Mouse (Mus musculus): ENCODE results near the gene Sec23ip. TPM values are rescaled to one million over a fixed set of nuclear protein-coding genes. Genes with fewer than 3 reads are reported as not detected.

The Sec23ip gene
- total RNA-seq, 1 experiment = 25.3 TPM

- H3K4me1 ChIP-seq (ENCODE audit: control insufficient read depth in 2 of 2, insufficient read depth in 2 of 2, low read length in 2 of 2, poor library complexity in 1 of 2) = peaks cover 3 to 9% of the 10 kb centered on the region in 2 experiments; a peak in 3 of 4 replicates
- no peak overlapping the region for H3K4me3 ChIP-seq (ENCODE audit: insufficient read depth in 1 of 2, low read depth in 1 of 2, low read length in 2 of 2, poor library complexity in 1 of 2, severe bottlenecking in 1 of 2)
- in situ Hi-C loops (cut with MboI; ENCODE audit: low sequenced_read_pairs in 2 of 2, unreplicated experiment in 2 of 2) = no loop called here
- no peak for DNase-seq (ENCODE audit: low read depth, low spot score)
- H3K9ac ChIP-seq (ENCODE audit: insufficient read depth, low read depth, low read length, poor library complexity, severe bottlenecking) = no peak overlapping the region
- H3K9me3 ChIP-seq (ENCODE audit: control insufficient read depth, insufficient read depth, low read depth, low read length) = no peaks in the 10 kb centered on the region
- H3K27ac ChIP-seq (ENCODE audit: insufficient read depth, low read depth, low read length, poor library complexity, severe bottlenecking) = no peak overlapping the region
- H3K36me3 ChIP-seq (ENCODE audit: control insufficient read depth, insufficient read depth, low read length, poor library complexity, severe bottlenecking) = no peaks in the 10 kb centered on the region
- TF ChIP-seq MAFK (IDR thresholded peaks at IDR 0.05; ENCODE audit: insufficient read depth, low read depth, low read length) = no peak
- no peak for TF ChIP-seq CHD2 (IDR thresholded peaks at IDR 0.05; ENCODE audit: low read depth, low read length)
- TF ChIP-seq ZNF384 (IDR thresholded peaks at IDR 0.05; ENCODE audit: low read depth, low read length) = no peak
- TF ChIP-seq ZC3H11A (IDR thresholded peaks at IDR 0.05; ENCODE audit: borderline replicate concordance, low read depth, low read length) = no peak
- no peak for TF ChIP-seq HCFC1 (IDR thresholded peaks at IDR 0.05; ENCODE audit: borderline replicate concordance, insufficient read depth, low read length)
Measured at GRCm38 (mm10) chr7:128731585-128731984, 13.2 kb upstream of the Sec23ip start.

GRCm38 (mm10) chr7:128738041-128738440 lies 6.7 kb upstream of the Sec23ip start:
- TF ChIP-seq HCFC1 (IDR thresholded peaks at IDR 0.05; ENCODE audit: borderline replicate concordance, insufficient read depth, low read length) = no peak
- no peak for TF ChIP-seq MAFK (IDR thresholded peaks at IDR 0.05; ENCODE audit: insufficient read depth, low read depth, low read length)
- TF ChIP-seq ZC3H11A (IDR thresholded peaks at IDR 0.05; ENCODE audit: borderline replicate concordance, low read depth, low read length) = no peak
- no peak for TF ChIP-seq CHD2 (IDR thresholded peaks at IDR 0.05; ENCODE audit: low read depth, low read length)
- TF ChIP-seq ZNF384 (IDR thresholded peaks at IDR 0.05; ENCODE audit: low read depth, low read length) = no peak
- H3K36me3 ChIP-seq (ENCODE audit: control insufficient read depth, insufficient read depth, low read length, poor library complexity, severe bottlenecking) = no peaks in the 10 kb centered on the region
- no peak for DNase-seq (ENCODE audit: low read depth, low spot score)
- H3K9ac ChIP-seq (ENCODE audit: insufficient read depth, low read depth, low read length, poor library complexity, severe bottlenecking) = no peak overlapping the region; the same call in 1 of the 2 replicates
- peaks cover 0 to 4% of the 10 kb centered on the region in 2 experiments; a peak in 3 of 4 replicates for H3K4me1 ChIP-seq (ENCODE audit: control insufficient read depth in 2 of 2, insufficient read depth in 2 of 2, low read length in 2 of 2, poor library complexity in 1 of 2)
- peak overlapping the region in 1 of 2 experiments; percentile 93; a peak in 1 of 4 replicates for H3K4me3 ChIP-seq (ENCODE audit: insufficient read depth in 1 of 2, low read depth in 1 of 2, low read length in 2 of 2, poor library complexity in 1 of 2, severe bottlenecking in 1 of 2)
- H3K9me3 ChIP-seq (ENCODE audit: control insufficient read depth, insufficient read depth, low read depth, low read length) = no peaks in the 10 kb centered on the region
- H3K27ac ChIP-seq (ENCODE audit: insufficient read depth, low read depth, low read length, poor library complexity, severe bottlenecking) = no peak overlapping the region
- in situ Hi-C loops (cut with MboI; ENCODE audit: low sequenced_read_pairs in 2 of 2, unreplicated experiment in 2 of 2) = no loop called here

- no peak for DNase-seq (ENCODE audit: low read depth, low spot score)
- Histone ChIP-seq H3K4me1 (ENCODE audit: control insufficient read depth in 2 of 2, insufficient read depth in 2 of 2, low read length in 2 of 2, poor library complexity in 1 of 2) (peaks cover 0 to 4% of the 10 kb centered on the region in 2 experiments; a peak in 3 of 4 replicates), H3K4me3 (ENCODE audit: insufficient read depth in 1 of 2, low read depth in 1 of 2, low read length in 2 of 2, poor library complexity in 1 of 2, severe bottlenecking in 1 of 2) (peak overlapping the region; percentile 93 to 97), H3K36me3 (ENCODE audit: control insufficient read depth, insufficient read depth, low read length, poor library complexity, severe bottlenecking) (no peaks in the 10 kb centered on the region), H3K9me3 (ENCODE audit: control insufficient read depth, insufficient read depth, low read depth, low read length) (no peaks in the 10 kb centered on the region), H3K9ac (ENCODE audit: insufficient read depth, low read depth, low read length, poor library complexity, severe bottlenecking) (peak overlapping the region; percentile 97), H3K27ac (ENCODE audit: insufficient read depth, low read depth, low read length, poor library complexity, severe bottlenecking) (no peak overlapping the region)
- TF ChIP-seq CHD2 (IDR thresholded peaks at IDR 0.05; ENCODE audit: low read depth, low read length) (no peak), ZC3H11A (IDR thresholded peaks at IDR 0.05; ENCODE audit: borderline replicate concordance, low read depth, low read length) (no peak), MAFK (IDR thresholded peaks at IDR 0.05; ENCODE audit: insufficient read depth, low read depth, low read length) (no peak), ZNF384 (IDR thresholded peaks at IDR 0.05; ENCODE audit: low read depth, low read length) (no peak), HCFC1 (IDR thresholded peaks at IDR 0.05; ENCODE audit: borderline replicate concordance, insufficient read depth, low read length) (no peak)
- in situ Hi-C loops (cut with MboI; ENCODE audit: low sequenced_read_pairs in 2 of 2, unreplicated experiment in 2 of 2) = no loop called here
Measured at GRCm38 (mm10) chr7:128739116-128739461, 5.7 kb upstream of the Sec23ip start.

GRCm38 (mm10) chr7:128739462-128740277 lies 5.1 kb upstream of the Sec23ip start:
- in situ Hi-C loops (cut with MboI; ENCODE audit: low sequenced_read_pairs in 2 of 2, unreplicated experiment in 2 of 2) = no loop called here
- Histone ChIP-seq H3K9me3 (ENCODE audit: control insufficient read depth, insufficient read depth, low read depth, low read length) (no peaks in the 10 kb centered on the region), H3K4me3 (ENCODE audit: insufficient read depth in 1 of 2, low read depth in 1 of 2, low read length in 2 of 2, poor library complexity in 1 of 2, severe bottlenecking in 1 of 2) (peak overlapping the region; percentile 93 to 97), H3K9ac (ENCODE audit: insufficient read depth, low read depth, low read length, poor library complexity, severe bottlenecking) (peak overlapping the region; percentile 97), H3K4me1 (ENCODE audit: control insufficient read depth in 2 of 2, insufficient read depth in 2 of 2, low read length in 2 of 2, poor library complexity in 1 of 2) (peaks cover 0 to 4% of the 10 kb centered on the region in 2 experiments; a peak in 3 of 4 replicates), H3K36me3 (ENCODE audit: control insufficient read depth, insufficient read depth, low read length, poor library complexity, severe bottlenecking) (no peaks in the 10 kb centered on the region), H3K27ac (ENCODE audit: insufficient read depth, low read depth, low read length, poor library complexity, severe bottlenecking) (peak overlapping the region; percentile 69; the same call in 1 of the 2 replicates)
- no peak for DNase-seq (ENCODE audit: low read depth, low spot score)
- TF ChIP-seq MAFK (IDR thresholded peaks at IDR 0.05; ENCODE audit: insufficient read depth, low read depth, low read length) (no peak), ZNF384 (IDR thresholded peaks at IDR 0.05; ENCODE audit: low read depth, low read length) (peak; percentile 52), CHD2 (IDR thresholded peaks at IDR 0.05; ENCODE audit: low read depth, low read length) (no peak), ZC3H11A (IDR thresholded peaks at IDR 0.05; ENCODE audit: borderline replicate concordance, low read depth, low read length) (no peak), HCFC1 (IDR thresholded peaks at IDR 0.05; ENCODE audit: borderline replicate concordance, insufficient read depth, low read length) (no peak)

Data from ES-E14 (cell line).